Mouse (Mus musculus): ENCODE data around the gene Hibch. TPM values are rescaled to one million over a fixed set of nuclear protein-coding genes. Genes with fewer than 3 reads are reported as not detected.

Hibch gene
- polyA plus RNA-seq, 1 experiment = 379 TPM

GRCm38 (mm10) chr1:52951146-52951868 lies 106.6 kb downstream of the Hibch start:
- Histone ChIP-seq H3K4me1 (ENCODE audit: control insufficient read depth, insufficient read depth, insufficient read length, low read length) (no peaks in the 10 kb centered on the region), H3K4me3 (ENCODE audit: insufficient read depth, low read depth, low read length) (no peak overlapping the region), H3K27ac (replicated peaks; ENCODE audit: low read depth, low read length) (no peak overlapping the region)

DNA sequence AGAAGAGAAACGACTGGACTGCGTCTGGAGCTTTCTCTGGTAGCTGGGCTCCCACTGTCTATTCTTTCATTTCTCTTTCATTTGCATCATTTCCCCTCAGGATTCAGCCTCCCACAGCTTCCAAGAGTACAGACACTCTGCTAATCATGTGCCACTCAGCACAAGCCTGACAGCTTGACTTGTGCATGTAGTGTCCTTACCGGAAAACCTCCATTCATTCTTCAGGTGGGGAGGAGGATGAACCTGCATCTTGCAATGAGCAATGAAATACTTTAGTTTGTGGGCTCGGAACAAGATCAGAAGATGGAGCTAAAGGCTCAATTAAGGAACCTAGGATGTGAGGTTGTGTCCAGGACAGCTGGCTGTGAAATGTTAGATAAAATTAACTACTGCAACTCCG lies 107.4 kb downstream of the Hibch start:
- Histone ChIP-seq H3K27ac (replicated peaks; ENCODE audit: low read depth, low read length) (no peak overlapping the region), H3K4me1 (ENCODE audit: control insufficient read depth, insufficient read depth, insufficient read length, low read length) (no peaks in the 10 kb centered on the region), H3K4me3 (ENCODE audit: insufficient read depth, low read depth, low read length) (peak overlapping the region; percentile 35)

DNA sequence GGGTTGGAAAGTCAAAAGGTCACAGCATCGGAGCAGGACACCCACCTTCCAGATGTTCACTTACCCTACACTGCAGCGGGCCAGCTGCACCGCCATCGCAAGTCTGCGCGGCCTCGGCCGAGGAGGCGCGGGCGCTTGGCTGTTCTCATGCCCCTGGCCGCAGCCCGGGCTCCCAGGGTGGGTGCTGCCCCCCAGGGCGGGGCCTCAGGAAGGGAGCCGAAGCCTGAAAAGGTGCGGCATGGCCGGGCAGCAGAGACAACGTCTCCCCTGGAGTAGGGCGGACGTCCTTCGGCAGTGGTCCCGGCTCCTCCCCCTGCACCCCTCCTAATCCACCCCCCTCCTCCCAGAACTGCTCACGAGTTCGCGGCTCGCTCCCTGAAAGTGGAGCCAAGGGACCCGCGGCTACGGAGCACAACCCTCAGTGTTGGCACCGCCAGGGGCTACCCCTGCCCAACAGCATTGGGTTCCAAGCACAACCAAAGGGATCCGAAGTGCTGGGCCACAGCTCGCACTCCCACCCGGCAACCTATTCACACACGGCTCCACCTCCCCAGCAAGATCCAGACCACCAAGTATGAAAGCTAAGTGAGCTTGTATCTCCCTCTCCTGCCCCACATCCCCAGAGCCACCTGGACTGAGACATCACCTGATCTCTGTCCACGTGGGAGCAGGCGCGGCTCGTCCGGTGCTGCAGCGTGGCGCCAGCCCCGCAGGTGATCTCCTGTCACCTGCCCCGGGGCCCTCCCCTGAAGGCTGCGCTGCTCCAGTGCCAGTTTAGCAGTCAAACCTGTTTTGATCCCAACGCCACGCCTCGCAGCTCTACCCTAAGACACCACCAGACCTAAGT lies 108.0 kb downstream of the Hibch start:
- Histone ChIP-seq H3K4me1 (ENCODE audit: control insufficient read depth, insufficient read depth, insufficient read length, low read length) (no peaks in the 10 kb centered on the region), H3K4me3 (ENCODE audit: insufficient read depth, low read depth, low read length) (peak overlapping the region; percentile 35), H3K27ac (replicated peaks; ENCODE audit: low read depth, low read length) (no peak overlapping the region)

- H3K27ac ChIP-seq (replicated peaks; ENCODE audit: low read depth, low read length) = no peak overlapping the region
- no peak overlapping the region for H3K4me3 ChIP-seq (ENCODE audit: insufficient read depth, low read depth, low read length)
- H3K4me1 ChIP-seq (ENCODE audit: control insufficient read depth, insufficient read depth, insufficient read length, low read length) = no peaks in the 10 kb centered on the region
These were observed 108.8 kb downstream of the Hibch start for GRCm38 (mm10) chr1:52953548-52953947.

- Histone ChIP-seq H3K27ac (replicated peaks; ENCODE audit: low read depth, low read length) (no peak overlapping the region), H3K4me3 (ENCODE audit: insufficient read depth, low read depth, low read length) (no peak overlapping the region)
These were observed 109.7 kb downstream of the Hibch start for GRCm38 (mm10) chr1:52954456-52954855.

DNA sequence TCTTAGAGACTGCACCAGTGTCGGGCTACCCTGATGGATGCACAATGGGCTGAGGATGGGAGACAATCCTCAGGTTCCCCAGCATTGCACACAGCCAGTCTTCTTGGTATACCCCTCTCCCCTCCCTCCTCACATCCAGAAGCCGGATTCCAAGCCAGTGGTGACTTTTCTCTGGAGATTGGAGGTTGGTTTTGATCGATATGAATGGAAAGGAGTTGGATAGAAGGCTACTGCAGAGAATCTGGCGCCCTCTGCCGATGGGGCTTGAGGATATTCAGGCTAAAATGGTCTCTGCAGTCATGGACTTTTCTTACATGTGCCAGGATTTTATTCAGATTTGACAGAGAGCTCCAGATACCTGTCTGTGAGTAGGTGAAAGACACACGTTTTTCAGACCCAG lies 110.4 kb downstream of the Hibch start:
- no peak overlapping the region for H3K4me3 ChIP-seq (ENCODE audit: insufficient read depth, low read depth, low read length)
- no peak overlapping the region for H3K27ac ChIP-seq (replicated peaks; ENCODE audit: low read depth, low read length)
- H3K4me1 ChIP-seq (ENCODE audit: control insufficient read depth, insufficient read depth, insufficient read length, low read length) = no peaks in the 10 kb centered on the region

More at GRCm38 (mm10) chr1:52954456-52954855, 109.7 kb downstream of the Hibch start:
- no peaks in the 10 kb centered on the region for H3K4me1 ChIP-seq (ENCODE audit: control insufficient read depth, insufficient read depth, insufficient read length, low read length)

DNA sequence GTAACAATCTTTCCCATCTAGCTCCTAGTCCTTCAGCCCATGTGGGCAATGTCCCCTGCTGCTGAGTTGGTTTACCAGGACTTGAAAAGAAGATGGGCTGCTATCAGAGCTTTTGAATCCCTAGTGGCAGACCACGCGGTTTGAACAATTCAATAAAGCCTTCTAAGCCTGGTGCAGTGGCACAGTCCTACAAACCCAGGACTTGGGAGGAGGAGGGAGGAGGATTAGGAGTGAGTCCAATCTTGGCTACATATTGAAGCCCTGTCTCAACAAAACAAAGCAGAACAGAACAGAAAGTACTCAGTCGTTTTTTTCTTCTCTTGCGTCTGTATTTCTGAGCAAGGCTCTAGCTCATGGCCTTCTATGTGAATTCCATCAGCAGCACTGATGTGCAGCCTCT lies 112.0 kb downstream of the Hibch start:
- Histone ChIP-seq H3K4me3 (ENCODE audit: insufficient read depth, low read depth, low read length) (no peak overlapping the region), H3K27ac (replicated peaks; ENCODE audit: low read depth, low read length) (no peak overlapping the region), H3K4me1 (ENCODE audit: control insufficient read depth, insufficient read depth, insufficient read length, low read length) (no peaks in the 10 kb centered on the region)

- no peak overlapping the region for H3K27ac ChIP-seq (replicated peaks; ENCODE audit: low read depth, low read length)
- no peak overlapping the region for H3K4me3 ChIP-seq (ENCODE audit: insufficient read depth, low read depth, low read length)
- H3K4me1 ChIP-seq (ENCODE audit: control insufficient read depth, insufficient read depth, insufficient read length, low read length) = no peaks in the 10 kb centered on the region
These were observed 115.5 kb downstream of the Hibch start for GRCm38 (mm10) chr1:52960191-52960590.

GRCm38 (mm10) chr1:52963097-52963496 lies 118.4 kb downstream of the Hibch start:
- Histone ChIP-seq H3K4me1 (ENCODE audit: control insufficient read depth, insufficient read depth, insufficient read length, low read length) (no peaks in the 10 kb centered on the region), H3K27ac (replicated peaks; ENCODE audit: low read depth, low read length) (no peak overlapping the region), H3K4me3 (ENCODE audit: insufficient read depth, low read depth, low read length) (no peak overlapping the region)

DNA sequence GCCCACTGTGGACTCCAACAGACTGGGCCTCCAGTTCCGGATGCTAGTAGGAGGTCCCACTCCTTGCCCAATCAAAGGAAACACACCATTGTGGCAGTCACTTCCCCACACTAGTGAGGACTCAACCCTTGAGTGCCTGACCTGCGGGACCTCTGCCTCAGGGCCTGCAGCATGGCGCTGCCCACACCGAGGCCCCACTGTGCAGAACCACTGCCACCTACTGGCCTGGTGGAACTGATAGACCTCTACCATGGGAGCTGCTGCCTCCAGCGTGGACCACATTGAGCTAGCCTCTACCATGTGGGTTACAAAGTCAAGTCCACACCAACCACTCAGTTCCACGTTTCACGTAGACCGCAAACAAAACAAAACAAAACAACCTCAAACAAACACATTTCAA lies 119.9 kb downstream of the Hibch start:
- Histone ChIP-seq H3K4me1 (ENCODE audit: control insufficient read depth, insufficient read depth, insufficient read length, low read length) (no peaks in the 10 kb centered on the region), H3K4me3 (ENCODE audit: insufficient read depth, low read depth, low read length) (no peak overlapping the region), H3K27ac (replicated peaks; ENCODE audit: low read depth, low read length) (no peak overlapping the region)

Other genes starting within 250 kb of the Hibch start
- 0.44 and 0.96 TPM in 2 replicates for gene Nemp2, start 214.2 kb upstream of the Hibch start, polyA plus RNA-seq (2012; ENCODE audit: insufficient read depth, insufficient read length, missing spikeins)
- 2.3 and 2.5 TPM in 2 replicates for gene Mfsd6, start 117.5 kb upstream of the Hibch start, polyA plus RNA-seq (2012; ENCODE audit: insufficient read depth, insufficient read length, missing spikeins)
- gene Inpp1, start 27.2 kb upstream of the Hibch start, polyA plus RNA-seq (2012; ENCODE audit: insufficient read depth, insufficient read length, missing spikeins) = 8.8 and 9.1 TPM in 2 replicates
- gene 1700019D03Rik, start 175.2 kb downstream of the Hibch start, polyA plus RNA-seq (2012; ENCODE audit: insufficient read depth, insufficient read length, missing spikeins) = 1.2 and 2.9 TPM in 2 replicates
- 0.46 and 0.52 TPM in 2 replicates for gene Mstn, start 216.7 kb downstream of the Hibch start, polyA plus RNA-seq (2012; ENCODE audit: insufficient read depth, insufficient read length, missing spikeins)